Mouse (Mus musculus) MEL (cell line): ENCODE results near the gene Ctps.

Experiments
- CHD1 ChIP-seq: IDR thresholded peaks from 2 replicates; pipeline ENCODE4 v1.6.1; 2012; ENCODE audit warnings: low read depth, mild to moderate bottlenecking, inconsistent platforms, low read length, improper control_type of control experiment
- ELF1 ChIP-seq: IDR thresholded peaks from 2 replicates; pipeline ENCODE4 v1.6.1; 2014; ENCODE audit warnings: low read depth, mild to moderate bottlenecking, inconsistent platforms, low read length, improper control_type of control experiment, moderate library complexity
- ETS1 ChIP-seq: IDR thresholded peaks from 2 replicates; pipeline ENCODE4 v1.6.1; 2012; ENCODE audit warnings: low read depth, mild to moderate bottlenecking, inconsistent platforms, low read length, improper control_type of control experiment, moderate library complexity
- GATA1 ChIP-seq: IDR thresholded peaks from 2 replicates; pipeline ENCODE4 v1.6.1; 2011; ENCODE audit warnings: low read depth, low read length, improper control_type of control experiment
- MAFK ChIP-seq: IDR thresholded peaks from 2 replicates; pipeline ENCODE4 v1.6.1; 2011; ENCODE audit warnings: low read depth, mild to moderate bottlenecking, low read length, improper control_type of control experiment, borderline replicate concordance
- MAX ChIP-seq: IDR thresholded peaks from 2 replicates; pipeline ENCODE4 v1.6.1; 2011; ENCODE audit warnings: low read length, improper control_type of control experiment
- MXI1 ChIP-seq: IDR thresholded peaks from 2 replicates; pipeline ENCODE4 v1.6.1; 2011; ENCODE audit warnings: mild to moderate bottlenecking, low read depth, low read length, improper control_type of control experiment
- NELFE ChIP-seq: IDR thresholded peaks from 2 replicates; pipeline ENCODE4 v1.6.1; 2011; ENCODE audit warnings: low read depth, low read length, improper control_type of control experiment
- NRF1 ChIP-seq: IDR thresholded peaks from 2 replicates; pipeline ENCODE4 v1.6.1; 2014; ENCODE audit warnings: low read depth, mild to moderate bottlenecking, inconsistent platforms, low read length, improper control_type of control experiment, moderate library complexity; ENCODE audit not compliant: poor library complexity, insufficient read depth, severe bottlenecking
- POLR2A ChIP-seq, 2 experiments: IDR thresholded peaks; 2 replicates each; pipeline ENCODE4 v1.6.1; 2011 to 2012; ENCODE audit warnings: low read length in 2 of 2, mild to moderate bottlenecking in 2 of 2, control low read depth in 1 of 2, improper control_type of control experiment in 1 of 2, low read depth in 1 of 2, moderate library complexity in 1 of 2; ENCODE audit not compliant: control insufficient read depth in 1 of 2, insufficient read depth in 1 of 2, poor library complexity in 1 of 2
- TCF12 ChIP-seq: IDR thresholded peaks from 2 replicates; pipeline ENCODE4 v1.6.1; 2014; ENCODE audit warnings: low read depth, mild to moderate bottlenecking, inconsistent platforms, low read length, improper control_type of control experiment, moderate library complexity

- TF ChIP-seq POLR2A (IDR thresholded peaks at IDR 0.05; ENCODE audit: control insufficient read depth in 1 of 2, insufficient read depth in 1 of 2, low read depth in 1 of 2, low read length in 2 of 2, poor library complexity in 1 of 2) (no peak), GATA1 (no peak), ETS1 (no peak), CHD1 (no peak), NRF1 (no peak), MAX (no peak), MAFK (no peak), TCF12 (no peak), NELFE (no peak), ELF1 (no peak), MXI1 (no peak)
Measured at GRCm38 (mm10) chr4:120531986-120532385, 38.1 kb downstream of the Ctps start, which contains the start of gene Slfnl1.
